ENCODE assay signal across 13 mouse cellular contexts in genomic region chr1:172305635-172306034, GRCm38 (mm10). TPM values are rescaled to one million over a fixed set of nuclear protein-coding genes. Genes with fewer than 3 reads are reported as not detected.
DNase-seq lines count a peak whose midpoint lies in the region; ATAC-seq and TF ChIP-seq lines count a peak whose summit lies in the region.
"Had no signal": no experiment of that assay in that cellular context is flagged by ENCODE, and none has a peak within 500 bp of the region (broad histone marks: within the 10 kb centered on the region; RNA-seq: fewer than 3 reads in every experiment).

No protein-coding gene starts in this region.

- 82% methylated on average over 3 of the region's 3 CpGs for WGBS in forebrain, postnatal 0 days
- WGBS in forebrain, embryonic 15.5 days: 82% methylated on average over 3 of the region's 3 CpGs
- WGBS in lung, adult 2 months: 70% methylated on average over 3 of the region's 3 CpGs
- 82% methylated on average over 3 of the region's 3 CpGs for whole genome bisulfite sequencing in limb, embryonic 10.5 days

- no peaks in the 10 kb centered on the region for H3K36me3 ChIP-seq in forebrain, postnatal 0 days (ENCODE audit: insufficient read depth)
- no peaks in the 10 kb centered on the region for H3K36me3 ChIP-seq in forebrain, embryonic 15.5 days
- H3K36me3 ChIP-seq in CH12.LX (replicated peaks in 1 of 2; ENCODE audit: control insufficient read depth in 1 of 2, insufficient read depth in 1 of 2, low read length in 1 of 2): no peaks in the 10 kb centered on the region
- no peaks in the 10 kb centered on the region for H3K36me3 ChIP-seq in limb, embryonic 10.5 days
- H3K36me3 ChIP-seq: heart, embryonic 15.5 days; liver, embryonic 15.5 days had no signal

- no peak for TF ChIP-seq EP300 in CH12.LX (IDR thresholded peaks at IDR 0.05; ENCODE audit: low read length)

- peak; percentile 25; the same call in 1 of the 2 replicates for TF ChIP-seq CTCF in forebrain, postnatal 0 days (IDR thresholded peaks at IDR 0.05; ENCODE audit: low read depth)
- peak; percentile 25; the same call in 1 of the 2 replicates for TF ChIP-seq CTCF in lung, adult 2 months (IDR thresholded peaks at IDR 0.05; ENCODE audit: insufficient read depth, low read length)
- TF ChIP-seq CTCF in CH12.LX (conservative IDR thresholded peaks at IDR 0.05 in 1 of 2, IDR thresholded peaks at IDR 0.05 in 1 of 2; ENCODE audit: low read depth in 2 of 2, low read length in 2 of 2): peak; percentile 21 to 66; a peak in 2 of 4 replicates

- no peaks in the 10 kb centered on the region for H3K27me3 ChIP-seq in forebrain, postnatal 0 days (ENCODE audit: insufficient read depth, low read length)
- no peaks in the 10 kb centered on the region for H3K27me3 ChIP-seq in forebrain, embryonic 15.5 days
- no peaks in the 10 kb centered on the region for H3K27me3 ChIP-seq in CH12.LX (replicated peaks)
- H3K27me3 ChIP-seq in limb, embryonic 10.5 days (ENCODE audit: low read depth, poor library complexity, severe bottlenecking): no peaks in the 10 kb centered on the region
- H3K27me3 ChIP-seq: heart, embryonic 15.5 days had no signal

- no peak overlapping the region for H3K4me2 ChIP-seq in forebrain, postnatal 0 days (ENCODE audit: low read depth)
- H3K4me2 ChIP-seq in forebrain, embryonic 15.5 days (replicated peaks): no peak overlapping the region
- peak overlapping the region; percentile 18; the same call in 1 of the 2 replicates for H3K4me2 ChIP-seq in CH12.LX (ENCODE audit: insufficient read depth, low read depth, poor library complexity, severe bottlenecking)
- H3K4me2 ChIP-seq: heart, embryonic 15.5 days; liver, embryonic 15.5 days had no signal

- H3K4me1 ChIP-seq in forebrain, postnatal 0 days (ENCODE audit: insufficient read depth): peaks cover 7% of the 10 kb centered on the region; the same call in 1 of the 2 replicates
- peaks cover 28% of the 10 kb centered on the region for H3K4me1 ChIP-seq in forebrain, embryonic 15.5 days
- peaks cover 8% of the 10 kb centered on the region; the same call in 1 of the 2 replicates for H3K4me1 ChIP-seq in lung, adult 2 months (ENCODE audit: control insufficient read depth, insufficient read depth, low read length)
- peaks cover 20 to 55% of the 10 kb centered on the region in 2 experiments for H3K4me1 ChIP-seq in CH12.LX (ENCODE audit: control insufficient read depth in 1 of 2, insufficient read depth in 2 of 2)
- H3K4me1 ChIP-seq in limb, embryonic 10.5 days: peaks cover 80% of the 10 kb centered on the region

- peak; percentile 12 for TF ChIP-seq RAD21 in CH12.LX (IDR thresholded peaks at IDR 0.05; ENCODE audit: low read depth, low read length)

- no peaks in the 10 kb centered on the region for H3K9me3 ChIP-seq in forebrain, postnatal 0 days (ENCODE audit: low read length)
- H3K9me3 ChIP-seq in forebrain, embryonic 15.5 days: no peaks in the 10 kb centered on the region
- no peaks in the 10 kb centered on the region for H3K9me3 ChIP-seq in CH12.LX (replicated peaks; ENCODE audit: low read length)
- no peaks in the 10 kb centered on the region for H3K9me3 ChIP-seq in limb, embryonic 10.5 days (replicated peaks)
- H3K9me3 ChIP-seq: heart, embryonic 15.5 days; liver, embryonic 15.5 days had no signal

- no peak for TF ChIP-seq POLR2A in lung, adult 2 months (IDR thresholded peaks at IDR 0.05; ENCODE audit: borderline replicate concordance, extremely low read depth, low read depth, low read length)
- TF ChIP-seq POLR2A in CH12.LX (IDR thresholded peaks at IDR 0.05; ENCODE audit: low read depth, low read length): no peak

- no peak for DNase-seq in forebrain, postnatal 0 days
- no peak for DNase-seq in lung, adult 2 months
- DNase-seq in lung, postnatal 4 days: no peak
- DNase-seq in CH12.LX (ENCODE audit: extremely low read depth): peak; percentile 35
- DNase-seq in limb, embryonic 10.5 days (ENCODE audit: low spot score): no peak
- no peak for DNase-seq in frontal cortex, postnatal 25 days (ENCODE audit: low spot score in 2 of 2)
- DNase-seq: gastrocnemius, postnatal 14 days; kidney, adult 8-10 months had no signal

- H3K79me2 ChIP-seq in CH12.LX (replicated peaks; ENCODE audit: control insufficient read depth, extremely low read depth, insufficient read depth, poor library complexity, severe bottlenecking): no peaks in the 10 kb centered on the region

- H3K4me3 ChIP-seq in forebrain, postnatal 0 days (ENCODE audit: low read depth, low read length): no peak overlapping the region
- H3K4me3 ChIP-seq in forebrain, embryonic 15.5 days: no peak overlapping the region
- no peak overlapping the region for H3K4me3 ChIP-seq in lung, adult 2 months (replicated peaks; ENCODE audit: extremely low read depth, low read depth, low read length)
- H3K4me3 ChIP-seq in CH12.LX (replicated peaks in 1 of 3; ENCODE audit: low read depth in 2 of 3, low read length in 2 of 3, poor library complexity in 1 of 3): no peak overlapping the region
- H3K4me3 ChIP-seq in limb, embryonic 10.5 days: no peak overlapping the region
- H3K4me3 ChIP-seq: heart, embryonic 15.5 days; liver, embryonic 15.5 days had no signal

- in situ Hi-C loops in CH12.LX (cut with MboI; ENCODE audit: low pct_ligation_motif_present, low pct_unique_long_range_greater_than_20kb, low sequenced_read_pairs): loop anchor here (25.0 kb wide), 2 partner anchors 268 to 493 kb away; partner anchors contain the start of gene Vangl2

- no peak for ATAC-seq in forebrain, postnatal 0 days
- no peak for ATAC-seq in forebrain, embryonic 15.5 days (replicated peaks)

- dilution Hi-C loops in CH12.LX (cut with MboI; ENCODE audit: extremely low pct_ligation_motif_present, extremely low pct_unique_long_range_greater_than_20kb, low sequenced_read_pairs): no loop called here

- H3K27ac ChIP-seq in forebrain, postnatal 0 days (ENCODE audit: low read depth, low read length): no peak overlapping the region
- no peak overlapping the region for H3K27ac ChIP-seq in forebrain, embryonic 15.5 days (replicated peaks)
- no peak overlapping the region for H3K27ac ChIP-seq in CH12.LX (ENCODE audit: insufficient read depth, low read depth)
- 0 out of 2 replicates have a peak overlapping the region, but pooled peaks have one; percentile 38 for H3K27ac ChIP-seq in limb, embryonic 10.5 days
- H3K27ac ChIP-seq: heart, embryonic 15.5 days; liver, embryonic 15.5 days had no signal

- no peak overlapping the region for H3K9ac ChIP-seq in forebrain, postnatal 0 days
- H3K9ac ChIP-seq in forebrain, embryonic 15.5 days (replicated peaks): no peak overlapping the region
- no peak overlapping the region for H3K9ac ChIP-seq in CH12.LX (ENCODE audit: insufficient read depth, low read depth)
- H3K9ac ChIP-seq: heart, embryonic 15.5 days; liver, embryonic 15.5 days had no signal

RNA-seq across cellular contexts. Expression of gene Atp1a2, which starts 7.8 kb away (rescaled TPM):
- total RNA-seq in forebrain, postnatal 0 days (2014; rRNA removed): 213 and 294 TPM in 2 replicates
- polyA plus RNA-seq in forebrain, postnatal 0 days (2015; fragmentation: Nextera tagmentation; extraction: Ambion mirVana): 54.4 and 75.2 TPM in 2 replicates
- 32.2 and 33.1 TPM in 2 replicates for polyA plus RNA-seq in forebrain, embryonic 15.5 days (2015; fragmentation: Nextera tagmentation; extraction: Ambion mirVana)
- polyA plus RNA-seq in lung, adult 2 months (2012; rRNA removed): 56.1 and 93.0 TPM in 2 replicates
- total RNA-seq in CH12.LX (2012; rRNA removed) (0.13 and 0.21 TPM in 2 replicates), CH12.LX (2014; rRNA removed) (0.03 and 0.07 TPM in 2 replicates)
- polyA plus RNA-seq in CH12.LX (2012; ENCODE audit: insufficient read length, low read depth): 0.23 and 0.33 TPM in 2 replicates
- 0.62 and 3.2 TPM in 2 replicates for polyA plus RNA-seq in limb, embryonic 10.5 days (2016; fragmentation: Nextera tagmentation; extraction: Ambion mirVana)
- total RNA-seq: common myeloid progenitor, adult 5-6 weeks had no signal

RNA-seq across cellular contexts. Expression of gene Kcnj9, which starts 23.5 kb away (rescaled TPM):
- total RNA-seq in forebrain, postnatal 0 days (2014; rRNA removed): 7.5 and 8.6 TPM in 2 replicates
- polyA plus RNA-seq in forebrain, postnatal 0 days (2015; fragmentation: Nextera tagmentation; extraction: Ambion mirVana): 2.9 and 4.8 TPM in 2 replicates
- polyA plus RNA-seq in forebrain, embryonic 15.5 days (2015; fragmentation: Nextera tagmentation; extraction: Ambion mirVana): 3.4 and 3.5 TPM in 2 replicates
- polyA plus RNA-seq in lung, adult 2 months (2012; rRNA removed): 0.08 TPM in 1 of 2 replicates, not detected in the other
- total RNA-seq in CH12.LX (2012; rRNA removed): 0.04 TPM in 1 of 2 replicates, not detected in the other
- total RNA-seq in CH12.LX (2014; rRNA removed): not detected in 2 replicates
- polyA plus RNA-seq in CH12.LX (2012; ENCODE audit: insufficient read length, low read depth): 0.07 and 0.10 TPM in 2 replicates
- 0.10 TPM in 1 of 2 replicates, not detected in the other for polyA plus RNA-seq in limb, embryonic 10.5 days (2016; fragmentation: Nextera tagmentation; extraction: Ambion mirVana)
- total RNA-seq: common myeloid progenitor, adult 5-6 weeks; gastrocnemius, postnatal 14 days had no signal
- polyA plus RNA-seq: heart, embryonic 15.5 days; liver, embryonic 15.5 days had no signal

RNA-seq across cellular contexts. Expression of gene Kcnj10, which starts 35.4 kb away (rescaled TPM):
- 3.2 and 4.1 TPM in 2 replicates for total RNA-seq in forebrain, postnatal 0 days (2014; rRNA removed)
- polyA plus RNA-seq in forebrain, postnatal 0 days (2015; fragmentation: Nextera tagmentation; extraction: Ambion mirVana): 1.4 and 2.9 TPM in 2 replicates
- polyA plus RNA-seq in forebrain, embryonic 15.5 days (2015; fragmentation: Nextera tagmentation; extraction: Ambion mirVana): 1.7 and 1.9 TPM in 2 replicates
- polyA plus RNA-seq in lung, adult 2 months (2012; rRNA removed): 0.12 and 0.28 TPM in 2 replicates
- 0.08 and 0.13 TPM in 2 replicates for total RNA-seq in CH12.LX (2012; rRNA removed)
- not detected in 2 replicates for total RNA-seq in CH12.LX (2014; rRNA removed)
- 0.06 TPM in 1 of 2 replicates, not detected in the other for polyA plus RNA-seq in CH12.LX (2012; ENCODE audit: insufficient read length, low read depth)
- 0.05 TPM in 2 replicates for polyA plus RNA-seq in limb, embryonic 10.5 days (2016; fragmentation: Nextera tagmentation; extraction: Ambion mirVana)

RNA-seq across cellular contexts. Expression of gene Igsf8, which starts 44.2 kb away (rescaled TPM):
- 117 and 136 TPM in 2 replicates for total RNA-seq in forebrain, postnatal 0 days (2014; rRNA removed)
- 110 and 113 TPM in 2 replicates for polyA plus RNA-seq in forebrain, postnatal 0 days (2015; fragmentation: Nextera tagmentation; extraction: Ambion mirVana)
- polyA plus RNA-seq in forebrain, embryonic 15.5 days (2015; fragmentation: Nextera tagmentation; extraction: Ambion mirVana): 137 and 162 TPM in 2 replicates
- polyA plus RNA-seq in lung, adult 2 months (2012; rRNA removed): 90.8 and 105 TPM in 2 replicates
- total RNA-seq in CH12.LX (2012; rRNA removed) (29.3 and 37.0 TPM in 2 replicates), CH12.LX (2014; rRNA removed) (7.4 and 8.3 TPM in 2 replicates)
- 22.1 and 25.9 TPM in 2 replicates for polyA plus RNA-seq in CH12.LX (2012; ENCODE audit: insufficient read length, low read depth)
- polyA plus RNA-seq in limb, embryonic 10.5 days (2016; fragmentation: Nextera tagmentation; extraction: Ambion mirVana): 30.0 and 40.8 TPM in 2 replicates

RNA-seq across cellular contexts. Expression of gene Atp1a4, which starts 47.4 kb away (rescaled TPM):
- total RNA-seq in forebrain, postnatal 0 days (2014; rRNA removed): not detected in 2 replicates
- polyA plus RNA-seq in forebrain, postnatal 0 days (2015; fragmentation: Nextera tagmentation; extraction: Ambion mirVana): not detected in 2 replicates
- polyA plus RNA-seq in forebrain, embryonic 15.5 days (2015; fragmentation: Nextera tagmentation; extraction: Ambion mirVana): 0.09 and 0.10 TPM in 2 replicates
- polyA plus RNA-seq in lung, adult 2 months (2012; rRNA removed): 0.05 and 1.2 TPM in 2 replicates
- total RNA-seq in CH12.LX (2012; rRNA removed) (not detected in 2 replicates), CH12.LX (2014; rRNA removed) (not detected in 2 replicates)
- polyA plus RNA-seq in CH12.LX (2012; ENCODE audit: insufficient read length, low read depth): 0.07 TPM in 1 of 2 replicates, not detected in the other
- polyA plus RNA-seq in limb, embryonic 10.5 days (2016; fragmentation: Nextera tagmentation; extraction: Ambion mirVana): not detected in 2 replicates
- total RNA-seq: common myeloid progenitor, adult 5-6 weeks; layer of hippocampus, postnatal 25 days had no signal
